Mouse (Mus musculus): ENCODE results near the gene Serinc5. TPM values are rescaled to one million over a fixed set of nuclear protein-coding genes. Genes with fewer than 3 reads are reported as not detected.
A peak's percentile ranks its signal among the peaks of the same experiment; 100 is the strongest.

The Serinc5 gene
- polyA plus RNA-seq, 1 experiment from 2014 or later, result 16.6 TPM

- WGBS, result 67% methylated on average over 2 of the region's 2 CpGs
- H3K36me3 ChIP-seq, result peaks cover 36% of the 10 kb centered on the region
Observed at GRCm38 (mm10) chr13:92707941-92708340, 97.0 kb downstream of the Serinc5 start.

GRCm38 (mm10) chr13:92708466-92708865 is 97.6 kb downstream of the Serinc5 start:
- WGBS, result 85% methylated on average over 1 of the region's 1 CpGs
- H3K27ac ChIP-seq (replicated peaks), result no peak overlapping the region
- no peaks in the 10 kb centered on the region for H3K27me3 ChIP-seq (replicated peaks)
- H3K36me3 ChIP-seq, result peaks cover 36% of the 10 kb centered on the region
- peaks cover 9% of the 10 kb centered on the region; the same call in 1 of the 2 replicates for H3K4me1 ChIP-seq
- H3K9ac ChIP-seq (replicated peaks), result no peak overlapping the region
- H3K4me2 ChIP-seq, result no peak overlapping the region
- H3K4me3 ChIP-seq (replicated peaks), result no peak overlapping the region
- no peaks in the 10 kb centered on the region for H3K9me3 ChIP-seq (replicated peaks)
- no peak for ATAC-seq (ENCODE audit: low FRiP score)

More at GRCm38 (mm10) chr13:92707941-92708340, 97.0 kb downstream of the Serinc5 start:
- no peak overlapping the region for H3K27ac ChIP-seq (replicated peaks)
- ATAC-seq (ENCODE audit: low FRiP score), result no peak
- no peak overlapping the region for H3K4me2 ChIP-seq
- H3K4me3 ChIP-seq (replicated peaks), result no peak overlapping the region
- no peaks in the 10 kb centered on the region for H3K9me3 ChIP-seq (replicated peaks)
- H3K9ac ChIP-seq (replicated peaks), result no peak overlapping the region
- peaks cover 14% of the 10 kb centered on the region; the same call in 1 of the 2 replicates for H3K4me1 ChIP-seq
- H3K27me3 ChIP-seq (replicated peaks), result no peaks in the 10 kb centered on the region

DNA sequence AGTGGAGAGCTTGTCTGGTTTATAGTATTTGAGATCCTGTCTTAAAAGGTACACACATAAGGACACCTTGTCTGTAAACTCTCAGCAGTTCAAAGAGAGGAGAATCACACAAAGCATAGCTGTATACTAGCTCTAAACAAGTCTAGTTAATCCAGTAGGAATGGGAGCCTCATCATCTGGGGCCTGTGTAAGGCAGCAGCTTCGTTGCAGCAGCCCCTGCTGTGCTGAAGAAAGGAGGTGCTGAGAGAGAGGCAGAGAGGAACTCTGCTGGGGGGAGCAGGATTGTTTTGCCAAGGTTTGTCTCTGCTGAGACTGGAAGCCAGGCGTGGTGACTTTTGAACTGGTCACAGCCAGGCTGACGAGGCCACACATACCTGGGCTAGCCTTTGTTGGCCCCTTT is 98.6 kb downstream of the Serinc5 start:
- no peak for ATAC-seq (ENCODE audit: low FRiP score)
- Histone ChIP-seq H3K27ac (replicated peaks) (no peak overlapping the region), H3K4me1 (peaks cover 6% of the 10 kb centered on the region; the same call in 1 of the 2 replicates), H3K9ac (replicated peaks) (no peak overlapping the region), H3K4me2 (no peak overlapping the region), H3K4me3 (replicated peaks) (no peak overlapping the region), H3K27me3 (replicated peaks) (no peaks in the 10 kb centered on the region), H3K9me3 (replicated peaks) (no peaks in the 10 kb centered on the region), H3K36me3 (peaks cover 36% of the 10 kb centered on the region)
- WGBS, result 28% methylated on average over 3 of the region's 3 CpGs

- ATAC-seq (ENCODE audit: low FRiP score), result no peak
- Histone ChIP-seq H3K4me2 (no peak overlapping the region), H3K9me3 (replicated peaks) (no peaks in the 10 kb centered on the region), H3K9ac (replicated peaks) (no peak overlapping the region), H3K36me3 (peaks cover 36% of the 10 kb centered on the region), H3K27me3 (replicated peaks) (no peaks in the 10 kb centered on the region), H3K4me1 (no peaks in the 10 kb centered on the region), H3K4me3 (replicated peaks) (no peak overlapping the region), H3K27ac (replicated peaks) (no peak overlapping the region)
- 86% methylated on average over 1 of the region's 1 CpGs for WGBS
Observed at GRCm38 (mm10) chr13:92710361-92710760, 99.5 kb downstream of the Serinc5 start.

DNA sequence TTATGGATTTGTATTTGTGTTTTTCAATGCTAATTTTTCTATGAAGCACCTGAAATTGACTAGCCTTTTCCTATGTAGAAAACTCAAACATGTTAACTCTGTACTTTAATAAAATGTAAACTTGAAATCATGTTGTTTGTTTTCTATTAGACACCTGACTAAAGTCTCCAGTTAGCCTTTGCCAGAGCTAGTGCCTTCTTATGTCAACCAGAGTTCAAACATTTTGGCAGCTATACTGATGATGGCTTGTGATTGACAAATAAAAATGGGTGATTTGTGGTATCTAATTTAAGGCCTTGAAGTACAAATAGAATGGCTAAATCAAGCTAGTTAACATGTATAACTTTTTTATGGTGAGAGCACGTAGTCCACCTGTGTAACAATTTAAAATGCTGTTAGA is 100.9 kb downstream of the Serinc5 start:
- H3K27me3 ChIP-seq (replicated peaks), result no peaks in the 10 kb centered on the region
- H3K27ac ChIP-seq (replicated peaks), result no peak overlapping the region
- H3K9ac ChIP-seq (replicated peaks), result no peak overlapping the region
- no peaks in the 10 kb centered on the region for H3K9me3 ChIP-seq (replicated peaks)
- no peak for ATAC-seq (ENCODE audit: low FRiP score)
- peaks cover 25% of the 10 kb centered on the region for H3K36me3 ChIP-seq
- H3K4me3 ChIP-seq (replicated peaks), result no peak overlapping the region
- no peaks in the 10 kb centered on the region for H3K4me1 ChIP-seq
- H3K4me2 ChIP-seq, result no peak overlapping the region
- WGBS, result 100% methylated on average over 1 of the region's 1 CpGs

- H3K4me1 ChIP-seq, result no peaks in the 10 kb centered on the region
- no peak overlapping the region for H3K27ac ChIP-seq (replicated peaks)
- no peak overlapping the region for H3K9ac ChIP-seq (replicated peaks)
- H3K36me3 ChIP-seq, result peaks cover 19% of the 10 kb centered on the region
- no peak for ATAC-seq (ENCODE audit: low FRiP score)
- H3K4me2 ChIP-seq, result no peak overlapping the region
- H3K4me3 ChIP-seq (replicated peaks), result no peak overlapping the region
- WGBS, result 93% methylated on average over 4 of the region's 4 CpGs
- H3K27me3 ChIP-seq (replicated peaks), result no peaks in the 10 kb centered on the region
- no peaks in the 10 kb centered on the region for H3K9me3 ChIP-seq (replicated peaks)
Observed at GRCm38 (mm10) chr13:92712619-92713018, 101.7 kb downstream of the Serinc5 start.

GRCm38 (mm10) chr13:92717851-92718665 is 107.2 kb downstream of the Serinc5 start:
- H3K4me2 ChIP-seq, result no peak overlapping the region
- no peaks in the 10 kb centered on the region for H3K36me3 ChIP-seq
- H3K27me3 ChIP-seq (replicated peaks), result no peaks in the 10 kb centered on the region
- no peak overlapping the region for H3K4me3 ChIP-seq (replicated peaks)
- 97% methylated on average over 3 of the region's 3 CpGs for WGBS
- H3K9me3 ChIP-seq (replicated peaks), result no peaks in the 10 kb centered on the region
- no peaks in the 10 kb centered on the region for H3K4me1 ChIP-seq
- ATAC-seq (ENCODE audit: low FRiP score), result no peak
- H3K27ac ChIP-seq (replicated peaks), result no peak overlapping the region
- H3K9ac ChIP-seq (replicated peaks), result no peak overlapping the region

DNA sequence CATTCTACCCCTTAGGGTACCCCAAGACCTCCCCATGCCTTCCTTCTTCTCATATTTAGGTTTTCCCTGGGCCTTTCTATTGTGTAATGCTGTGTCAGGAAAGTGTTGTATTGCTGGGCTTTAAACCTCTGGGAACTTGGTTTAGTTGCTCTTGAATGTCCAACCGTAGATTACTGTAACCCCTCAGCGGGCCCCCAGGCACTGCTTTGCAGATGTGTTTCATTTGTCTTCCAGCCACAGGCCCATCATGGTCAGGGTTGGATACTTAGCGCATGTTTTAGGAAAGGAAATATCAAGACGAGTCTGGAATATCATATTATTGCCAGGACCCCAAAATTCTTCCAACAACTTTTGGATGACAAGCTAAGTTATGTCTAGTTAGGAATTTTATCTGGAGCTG is 110.1 kb downstream of the Serinc5 start:
- H3K4me3 ChIP-seq (replicated peaks), result no peak overlapping the region
- ATAC-seq (ENCODE audit: low FRiP score), result no peak
- 91% methylated on average over 4 of the region's 4 CpGs for WGBS

GRCm38 (mm10) chr13:92722389-92722788 is 111.5 kb downstream of the Serinc5 start:
- Histone ChIP-seq H3K27ac (replicated peaks) (no peak overlapping the region), H3K36me3 (no peaks in the 10 kb centered on the region), H3K4me3 (replicated peaks) (no peak overlapping the region), H3K4me2 (no peak overlapping the region), H3K27me3 (replicated peaks) (no peaks in the 10 kb centered on the region), H3K9me3 (replicated peaks) (no peaks in the 10 kb centered on the region), H3K4me1 (no peaks in the 10 kb centered on the region), H3K9ac (replicated peaks) (no peak overlapping the region)
- WGBS, result 69% methylated on average over 5 of the region's 5 CpGs
- ATAC-seq (ENCODE audit: low FRiP score), result no peak

More for the DNA sequence above, 110.1 kb downstream of the Serinc5 start:
- no peak overlapping the region for H3K27ac ChIP-seq (replicated peaks)
- no peaks in the 10 kb centered on the region for H3K36me3 ChIP-seq
- H3K9ac ChIP-seq (replicated peaks), result no peak overlapping the region
- H3K27me3 ChIP-seq (replicated peaks), result no peaks in the 10 kb centered on the region
- H3K4me1 ChIP-seq, result no peaks in the 10 kb centered on the region
- H3K4me2 ChIP-seq, result no peak overlapping the region
- H3K9me3 ChIP-seq (replicated peaks), result no peaks in the 10 kb centered on the region

- Histone ChIP-seq H3K9me3 (replicated peaks) (no peaks in the 10 kb centered on the region), H3K27me3 (replicated peaks) (no peaks in the 10 kb centered on the region), H3K4me3 (replicated peaks) (no peak overlapping the region), H3K4me2 (no peak overlapping the region), H3K4me1 (peaks cover 13% of the 10 kb centered on the region; the same call in 1 of the 2 replicates), H3K9ac (replicated peaks) (no peak overlapping the region), H3K27ac (replicated peaks) (no peak overlapping the region), H3K36me3 (no peaks in the 10 kb centered on the region)
- no peak for ATAC-seq (ENCODE audit: low FRiP score)
- 68% methylated on average over 13 of the region's 13 CpGs for WGBS
Observed at GRCm38 (mm10) chr13:92729811-92730210, 118.9 kb downstream of the Serinc5 start.

DNA sequence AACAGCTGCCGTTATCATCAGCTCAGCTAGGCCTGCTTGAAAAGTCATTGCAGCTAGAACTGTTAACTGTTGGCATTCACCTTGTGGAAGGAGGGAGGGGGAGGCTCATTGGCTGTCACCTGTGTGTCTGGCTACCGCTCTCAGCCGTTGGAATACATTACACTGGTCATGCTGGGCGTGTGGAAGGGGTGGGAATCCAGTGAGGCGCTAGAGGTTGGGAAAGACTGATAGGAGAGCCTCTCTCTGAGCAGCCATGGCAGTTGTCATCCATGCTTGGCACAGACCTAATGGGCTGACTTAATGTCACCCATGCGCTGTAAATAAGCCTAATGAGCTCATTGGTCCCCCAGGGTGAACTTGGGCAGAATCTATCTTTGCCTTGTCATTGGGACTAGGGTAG is 120.9 kb downstream of the Serinc5 start:
- no peaks in the 10 kb centered on the region for H3K27me3 ChIP-seq (replicated peaks)
- H3K4me2 ChIP-seq, result no peak overlapping the region
- ATAC-seq (ENCODE audit: low FRiP score), result peak; percentile 32
- H3K36me3 ChIP-seq, result no peaks in the 10 kb centered on the region
- H3K27ac ChIP-seq (replicated peaks), result no peak overlapping the region
- WGBS, result 35% methylated on average over 6 of the region's 6 CpGs
- peaks cover 25% of the 10 kb centered on the region; the same call in 1 of the 2 replicates for H3K4me1 ChIP-seq
- H3K4me3 ChIP-seq (replicated peaks), result no peak overlapping the region
- H3K9me3 ChIP-seq (replicated peaks), result no peaks in the 10 kb centered on the region
- H3K9ac ChIP-seq (replicated peaks), result no peak overlapping the region

GRCm38 (mm10) chr13:92732836-92733235 is 121.9 kb downstream of the Serinc5 start:
- H3K4me3 ChIP-seq (replicated peaks), result no peak overlapping the region
- no peaks in the 10 kb centered on the region for H3K9me3 ChIP-seq (replicated peaks)
- H3K27me3 ChIP-seq (replicated peaks), result no peaks in the 10 kb centered on the region
- no peak for ATAC-seq (ENCODE audit: low FRiP score)
- H3K9ac ChIP-seq (replicated peaks), result no peak overlapping the region
- 82% methylated on average over 5 of the region's 5 CpGs for WGBS
- no peak overlapping the region for H3K4me2 ChIP-seq
- H3K27ac ChIP-seq (replicated peaks), result 0 out of 2 replicates have a peak overlapping the region, but pooled peaks have one; percentile 7
- peaks cover 29% of the 10 kb centered on the region for H3K4me1 ChIP-seq
- no peaks in the 10 kb centered on the region for H3K36me3 ChIP-seq
